Mouse (Mus musculus): ENCODE data around the gene Mocs1.

Mocs1 gene

DNA sequence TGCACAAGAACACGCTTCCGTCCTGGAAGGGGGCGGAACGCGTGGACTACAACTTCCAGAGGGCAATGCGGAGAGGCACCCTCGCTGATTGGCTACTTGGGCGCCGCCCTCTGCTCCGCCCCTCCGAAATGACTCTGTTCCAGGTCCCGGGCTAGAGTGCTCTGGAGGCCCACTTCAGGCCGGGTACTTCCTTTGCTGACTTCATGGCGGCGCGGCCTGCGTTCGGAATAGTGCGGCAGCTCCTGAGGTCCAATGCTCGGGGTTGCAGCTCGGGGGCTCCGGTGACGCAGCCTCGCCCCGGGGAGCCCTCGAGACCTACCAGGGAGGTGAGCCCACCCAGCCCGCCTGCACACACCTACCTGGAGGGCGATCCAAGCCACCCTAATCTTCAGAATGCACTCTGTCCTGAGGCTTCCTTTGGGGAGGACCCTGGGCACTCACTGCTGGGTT, at the start of gene Mocs1:
TSS of gene Mocs1 (plus strand) at position 124 of the 450 bp plus-strand sequence.
- DNase-seq (ENCODE audit: low read depth), result peak; percentile 98

DNA sequence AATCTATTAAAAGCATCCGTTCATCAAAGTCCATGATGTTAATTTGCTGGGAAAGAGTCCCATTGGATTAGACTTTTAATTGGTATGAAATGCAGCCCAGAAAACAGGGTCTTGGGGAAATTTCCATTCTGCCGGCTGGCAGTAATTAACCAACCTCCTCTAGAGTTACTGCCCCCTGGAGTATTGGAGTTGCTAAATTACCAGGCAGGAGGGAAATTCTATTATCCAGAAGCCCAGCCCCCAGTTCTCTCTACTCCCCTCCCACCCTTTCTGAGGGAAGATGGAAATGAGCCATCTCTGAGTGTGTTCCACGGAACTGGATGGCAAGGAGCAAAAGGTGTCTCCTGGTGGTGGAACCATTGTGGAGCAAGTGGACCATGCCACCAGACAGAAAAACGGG, 48.5 kb upstream of the Mocs1 start:
- DNase-seq (ENCODE audit: low read depth), result no peak

- DNase-seq (ENCODE audit: low read depth), result no peak
Observed at GRCm38 (mm10) chr17:49384217-49384943, 43.8 kb upstream of the Mocs1 start.

DNA sequence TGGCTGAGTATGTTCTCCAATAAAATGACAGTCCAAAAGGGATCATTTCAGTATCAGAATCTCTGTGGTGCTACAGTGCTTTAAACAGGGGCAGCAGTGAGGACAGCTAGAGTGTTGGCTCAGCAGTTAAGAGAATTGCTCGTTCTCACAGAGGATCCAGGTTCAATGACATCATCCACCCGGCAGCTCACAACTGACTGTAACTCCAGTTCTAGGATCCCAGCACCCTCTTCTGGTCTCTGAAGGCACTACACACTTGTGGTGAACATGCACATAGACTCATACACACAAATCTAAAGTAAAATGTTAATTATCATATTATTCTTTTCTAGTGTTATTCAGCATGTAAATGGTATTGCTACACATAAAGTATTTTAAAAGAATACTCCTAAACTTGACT, 40.4 kb upstream of the Mocs1 start:
- no peak for DNase-seq (ENCODE audit: low read depth)

- DNase-seq (ENCODE audit: low read depth), result no peak
Observed at GRCm38 (mm10) chr17:49392751-49393150, 35.4 kb upstream of the Mocs1 start.

DNA sequence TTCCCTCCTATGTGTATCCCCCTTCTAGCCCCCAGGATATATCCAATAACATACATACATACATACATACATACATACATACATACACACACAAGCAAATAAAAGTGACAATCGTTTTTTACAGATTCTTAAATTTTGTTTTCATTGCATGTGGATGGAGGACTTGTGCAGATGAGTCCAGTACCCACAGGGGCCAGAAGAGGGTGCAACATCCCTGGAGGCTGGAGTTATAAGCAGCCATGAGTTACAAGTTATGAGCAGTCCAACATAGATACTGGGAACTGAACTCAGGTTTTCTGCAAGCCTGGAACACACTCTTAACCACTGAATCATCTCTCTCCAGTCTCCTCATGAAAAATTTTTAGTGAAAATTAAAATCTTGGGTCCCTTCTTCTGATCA, 33.3 kb upstream of the Mocs1 start:
- peak; percentile 70 for DNase-seq (ENCODE audit: low read depth)

- DNase-seq (ENCODE audit: low read depth), result no peak
Observed at GRCm38 (mm10) chr17:49399605-49400004, 28.6 kb upstream of the Mocs1 start.

DNA sequence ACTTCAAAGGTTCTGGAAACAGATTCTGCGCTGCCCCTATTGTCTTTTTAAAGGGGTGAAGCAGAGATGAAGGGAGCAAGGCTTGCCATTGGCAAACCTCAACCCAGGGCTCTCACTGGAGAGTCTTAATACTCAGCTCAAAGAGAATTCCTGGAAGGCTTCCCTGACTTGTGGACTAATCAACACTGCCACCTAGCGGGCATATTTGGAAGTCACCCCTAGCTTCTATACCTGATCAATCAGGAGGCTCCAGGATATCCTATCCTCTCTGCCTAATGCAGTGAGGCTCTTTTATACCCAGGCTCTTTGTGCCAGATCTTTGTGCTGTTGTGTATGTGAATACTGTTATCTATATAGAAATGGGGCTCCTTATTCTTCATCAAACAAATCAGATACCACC, 28.0 kb upstream of the Mocs1 start:
- DNase-seq (ENCODE audit: low read depth), result peak; percentile 87

DNA sequence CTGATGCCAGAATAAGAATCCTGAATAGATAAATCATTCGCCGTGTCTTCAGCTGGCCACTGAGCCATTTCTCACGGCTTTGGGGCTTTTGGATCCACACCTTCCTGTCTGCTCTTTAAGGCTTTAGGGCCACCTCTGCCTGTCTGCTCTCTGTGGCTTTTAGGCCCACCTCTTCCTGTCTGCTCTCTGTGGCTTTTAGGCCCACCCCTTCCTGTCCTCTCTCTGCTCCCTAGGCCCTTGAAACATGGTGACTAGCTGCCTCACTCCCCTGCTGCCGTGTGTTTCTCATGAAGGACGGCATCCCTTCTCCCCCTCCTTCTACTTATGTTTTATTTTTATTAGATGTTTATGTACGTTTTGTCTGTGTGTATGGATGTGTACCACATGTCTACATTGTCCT, 25.0 kb upstream of the Mocs1 start:
- no peak for DNase-seq (ENCODE audit: low read depth)

DNA sequence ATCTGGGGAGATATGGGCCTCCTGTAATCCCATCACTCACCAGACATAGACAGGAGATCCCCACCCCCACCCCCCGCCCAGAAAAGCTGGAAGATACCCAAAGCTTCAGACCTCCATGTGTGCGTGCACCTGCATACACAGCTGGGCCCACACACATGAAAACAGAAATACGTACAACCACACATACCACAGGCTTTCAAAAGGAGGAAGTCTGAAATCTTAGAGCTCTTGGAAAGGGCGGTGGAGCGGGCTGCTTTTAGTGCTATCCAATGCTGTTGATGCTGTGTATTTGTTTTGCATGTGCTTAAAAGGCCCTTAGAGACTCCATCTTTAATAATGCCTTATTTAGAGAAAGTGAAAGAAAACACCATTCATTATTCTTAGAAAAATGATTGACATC, 22.2 kb upstream of the Mocs1 start:
- DNase-seq (ENCODE audit: low read depth), result no peak

DNA sequence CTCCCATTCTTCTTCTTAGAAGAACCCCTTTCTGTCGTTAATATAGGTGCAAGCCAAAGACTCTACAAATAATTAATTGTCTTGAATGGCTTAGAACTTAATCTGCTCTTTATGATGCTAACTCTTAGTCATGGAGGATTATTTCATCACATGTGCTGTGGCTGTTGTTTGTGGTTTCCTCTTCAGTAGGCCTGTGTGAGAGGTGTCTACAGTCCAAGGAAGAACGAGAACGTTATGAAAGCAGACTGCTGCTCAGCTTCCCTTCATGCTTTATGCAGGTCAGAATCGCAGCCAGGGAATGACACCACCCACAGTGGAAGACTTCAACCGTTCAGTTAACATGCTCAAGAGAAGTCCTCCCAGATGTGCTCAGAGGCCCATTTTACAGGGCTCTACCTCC, 15.2 kb upstream of the Mocs1 start:
- DNase-seq (ENCODE audit: low read depth), result no peak

DNA sequence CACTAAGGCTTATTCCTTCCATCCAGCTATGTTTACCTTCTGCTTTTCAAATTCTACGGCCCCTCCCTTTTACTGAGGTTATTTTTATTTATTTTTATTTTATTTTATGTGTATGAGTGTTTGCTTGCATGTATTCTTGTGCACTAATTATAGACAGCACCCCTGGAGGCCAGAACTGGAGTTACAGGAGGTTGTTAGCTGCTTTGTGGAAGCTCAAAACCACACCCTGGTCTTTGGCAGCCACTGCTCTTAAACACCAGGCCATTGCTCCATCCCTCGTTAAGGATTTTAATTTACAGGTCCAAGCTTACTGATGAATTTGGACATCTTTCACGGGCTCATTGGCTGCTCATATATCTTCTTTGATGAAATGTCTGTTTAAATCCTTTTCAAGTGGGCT, 14.6 kb upstream of the Mocs1 start:
- peak; percentile 49 for DNase-seq (ENCODE audit: low read depth)

DNA sequence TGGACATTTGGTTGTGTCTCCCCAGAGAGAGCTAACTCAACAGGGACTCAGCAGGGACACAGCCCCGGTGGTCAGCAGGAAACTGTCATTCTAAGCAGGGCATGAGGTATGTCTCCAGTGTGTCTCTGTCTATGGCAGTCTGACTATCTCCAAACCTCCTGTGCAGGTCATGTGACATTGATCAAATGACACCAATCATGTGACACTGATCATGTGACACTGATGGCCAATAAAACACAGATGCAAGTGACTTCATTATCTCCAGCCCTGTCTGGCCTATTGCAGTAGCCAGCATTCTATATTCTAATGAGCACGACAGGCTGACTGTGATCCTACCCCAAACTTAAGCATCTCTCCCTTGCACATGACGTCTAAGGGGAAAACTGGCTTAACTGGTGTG, 11.9 kb upstream of the Mocs1 start:
- DNase-seq (ENCODE audit: low read depth), result no peak

DNA sequence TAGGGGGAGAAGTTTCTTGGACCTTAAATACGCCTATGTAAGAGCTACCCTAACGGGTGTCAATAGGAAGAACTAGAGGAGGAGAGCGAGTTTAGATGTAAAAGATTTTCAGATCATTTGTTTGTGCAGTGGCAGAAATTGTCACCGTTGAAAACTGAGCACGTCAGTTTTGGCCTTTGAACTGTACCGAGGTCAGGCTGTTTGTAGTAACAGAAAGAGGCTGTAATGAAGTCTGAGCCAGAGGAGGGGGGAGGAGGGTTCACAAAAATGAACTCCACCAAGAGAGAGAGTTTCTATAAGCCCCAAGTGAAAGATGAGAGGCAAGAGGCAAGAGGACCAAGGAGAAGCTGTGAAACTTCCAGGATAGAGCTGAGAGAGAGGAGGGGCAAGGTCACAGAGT, 8.3 kb upstream of the Mocs1 start:
- no peak for DNase-seq (ENCODE audit: low read depth)

- DNase-seq (ENCODE audit: low read depth), result no peak
Observed at GRCm38 (mm10) chr17:49422286-49423066, 5.7 kb upstream of the Mocs1 start.

DNA sequence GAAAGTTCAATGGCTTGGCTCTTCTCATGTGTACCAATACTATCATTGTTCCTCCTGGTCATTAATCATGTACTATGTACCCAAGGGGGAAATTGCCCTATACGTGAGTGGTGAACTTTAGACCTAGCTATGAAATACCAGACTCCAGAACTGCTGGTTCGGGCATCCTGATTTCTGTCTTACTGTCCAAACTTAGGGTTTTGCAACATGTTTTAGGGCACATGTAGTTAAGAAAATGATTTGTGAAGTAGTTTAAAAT, 5.2 kb upstream of the Mocs1 start:
- DNase-seq (ENCODE audit: low read depth), result no peak

GRCm38 (mm10) chr17:49423872-49424271, 4.3 kb upstream of the Mocs1 start:
- DNase-seq (ENCODE audit: low read depth), result no peak

DNA sequence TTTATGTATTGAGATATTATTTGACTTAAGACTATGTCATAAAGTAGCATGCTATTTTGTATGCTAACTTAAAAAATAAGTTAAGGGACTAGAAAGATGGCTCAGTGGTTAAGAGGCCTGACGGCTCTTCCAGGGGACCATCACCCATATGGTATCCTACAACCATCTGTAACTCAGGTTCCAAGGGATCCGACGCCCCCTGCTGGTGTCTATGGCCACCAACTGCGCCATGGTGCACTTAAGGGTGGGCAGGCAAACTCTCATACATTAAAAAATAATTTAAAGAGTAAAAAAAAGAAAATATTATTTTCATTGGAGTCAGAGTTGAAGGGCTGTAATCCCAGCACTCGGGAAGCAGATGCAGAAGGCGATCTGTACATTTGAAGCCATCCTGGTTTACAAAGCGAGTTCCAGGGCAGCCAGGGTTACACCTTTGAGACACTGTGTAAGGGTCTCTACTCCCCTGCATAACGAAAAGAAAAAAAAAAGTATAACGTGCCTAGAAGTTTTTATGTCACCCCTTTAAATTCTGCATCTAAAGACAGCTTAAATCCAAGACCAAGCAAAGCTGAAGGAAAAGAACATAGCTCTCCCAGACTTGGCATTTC, 427 bp upstream of the Mocs1 start:
- peak; percentile 61 for DNase-seq (ENCODE audit: low read depth)

- DNase-seq (ENCODE audit: low read depth), result peak; percentile 81
Observed at GRCm38 (mm10) chr17:49428751-49429415, 721 bp downstream of the Mocs1 start.

DNA sequence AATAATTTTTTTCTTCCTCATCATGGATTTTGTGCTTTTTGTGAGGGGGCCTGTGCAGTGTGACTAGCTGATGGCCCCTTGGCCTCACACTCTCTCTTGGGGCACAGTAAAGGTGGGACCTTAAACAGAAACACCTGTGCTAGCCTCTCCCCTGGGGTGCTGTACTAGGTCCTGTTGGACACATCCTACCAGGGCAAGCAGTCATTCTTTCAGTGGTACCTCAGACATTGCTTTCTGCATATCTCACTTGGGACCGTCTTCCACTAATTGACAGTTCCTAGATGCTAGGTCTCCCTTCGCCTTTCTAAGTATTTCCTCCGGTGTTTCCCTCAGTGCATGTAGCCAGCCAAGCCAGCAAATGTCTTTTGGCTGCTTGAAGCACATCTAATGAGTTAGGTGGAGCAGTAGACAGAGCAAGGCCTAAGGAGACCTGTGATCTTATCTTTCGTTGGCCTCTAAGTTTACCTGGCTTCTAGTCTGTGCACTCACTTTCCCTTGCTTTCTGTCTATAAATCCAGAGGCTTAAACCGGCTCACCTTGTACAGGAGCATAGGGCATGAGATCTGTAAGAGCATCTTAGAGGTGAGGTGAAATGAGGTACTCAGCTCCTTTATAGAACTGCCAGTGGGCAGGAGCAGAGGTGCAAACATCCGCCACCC, 1.4 kb downstream of the Mocs1 start:
- no peak for DNase-seq (ENCODE audit: low read depth)

DNA sequence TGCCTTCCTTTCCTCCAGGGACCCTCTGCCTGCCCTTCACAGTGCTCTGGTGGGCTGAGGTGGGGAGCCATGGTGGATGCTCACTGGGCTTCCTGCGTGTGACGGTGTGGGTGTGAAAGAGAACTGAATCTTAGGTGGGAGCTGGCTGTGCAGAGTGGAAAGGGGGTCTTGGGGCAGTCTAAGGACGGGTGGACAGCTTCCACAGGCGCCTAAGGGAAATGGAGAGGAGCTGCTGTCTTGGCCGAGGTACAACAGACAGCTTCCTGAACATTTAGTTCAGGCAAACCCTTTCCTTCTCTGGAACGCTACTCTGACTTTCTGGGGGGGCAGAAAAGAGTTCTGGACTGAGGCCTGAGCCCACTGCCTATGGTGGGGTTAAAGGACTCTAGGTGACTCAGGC, 2.0 kb downstream of the Mocs1 start:
- no peak for DNase-seq (ENCODE audit: low read depth)

DNA sequence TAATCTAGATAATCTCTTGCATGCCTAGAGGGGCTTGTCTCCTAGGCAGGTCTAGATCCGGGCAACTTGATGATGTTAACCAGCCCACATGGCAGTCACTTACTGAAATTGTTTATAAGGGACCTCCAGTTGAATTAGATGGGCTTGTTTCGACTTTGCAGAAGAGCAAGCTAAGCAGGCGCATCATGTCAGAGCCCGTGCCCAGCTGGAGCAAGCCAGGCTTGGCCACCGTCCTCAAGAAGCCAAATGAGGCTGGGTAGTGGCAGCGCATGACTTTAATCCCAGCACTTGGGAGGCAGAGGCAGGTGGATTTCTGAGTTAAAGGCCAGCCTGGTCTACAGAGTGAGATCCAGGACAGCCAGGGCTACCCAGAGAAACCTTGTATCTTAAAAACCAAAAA, 3.0 kb downstream of the Mocs1 start:
- no peak for DNase-seq (ENCODE audit: low read depth)
